Mouse (Mus musculus): ENCODE data around the gene Fam205c.

Fam205c gene

DNA sequence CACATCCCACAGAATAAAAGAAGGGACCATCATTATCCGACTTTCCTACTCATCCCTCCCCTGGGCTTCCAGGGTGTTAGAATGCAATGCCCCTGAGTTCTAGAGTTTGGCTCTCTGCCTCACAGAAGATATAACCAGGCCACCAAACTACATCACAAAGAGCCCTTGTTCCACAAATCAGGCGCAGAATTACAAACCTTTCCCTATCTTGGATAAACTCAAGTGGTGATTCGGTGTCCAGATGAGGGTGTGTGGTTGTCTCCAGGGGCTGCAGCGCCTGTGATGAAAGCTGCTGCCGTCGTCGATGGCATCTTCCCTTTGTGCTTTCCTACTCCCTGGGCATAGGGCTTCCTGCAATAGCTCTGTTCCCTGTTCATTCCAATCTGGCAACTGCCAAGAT lies at the start of gene Fam205c:
Gene Fam205c (minus strand): TSS at position 101 of the 400 bp plus-strand sequence.
- no peak for DNase-seq

DNA sequence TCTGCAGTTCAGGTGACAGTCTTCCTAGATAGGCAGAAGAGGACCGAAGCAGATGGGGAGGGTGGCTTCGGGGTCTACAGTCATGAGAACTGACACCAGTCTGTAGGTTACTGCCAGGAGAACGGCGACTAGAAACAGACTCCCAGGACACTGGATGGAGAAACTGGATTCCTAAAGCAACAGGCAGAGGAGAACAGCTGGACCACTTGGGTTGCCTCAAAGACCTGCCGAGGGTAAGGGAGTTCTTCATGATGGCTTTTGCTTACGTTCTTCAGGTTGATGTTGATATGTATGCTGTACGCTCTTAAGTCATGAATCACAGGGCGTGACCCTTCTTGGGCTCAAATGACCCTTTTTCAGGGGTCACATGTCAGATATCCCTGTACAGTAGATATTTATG lies 48.4 kb upstream of the Fam205c start:
- no peak for DNase-seq

DNA sequence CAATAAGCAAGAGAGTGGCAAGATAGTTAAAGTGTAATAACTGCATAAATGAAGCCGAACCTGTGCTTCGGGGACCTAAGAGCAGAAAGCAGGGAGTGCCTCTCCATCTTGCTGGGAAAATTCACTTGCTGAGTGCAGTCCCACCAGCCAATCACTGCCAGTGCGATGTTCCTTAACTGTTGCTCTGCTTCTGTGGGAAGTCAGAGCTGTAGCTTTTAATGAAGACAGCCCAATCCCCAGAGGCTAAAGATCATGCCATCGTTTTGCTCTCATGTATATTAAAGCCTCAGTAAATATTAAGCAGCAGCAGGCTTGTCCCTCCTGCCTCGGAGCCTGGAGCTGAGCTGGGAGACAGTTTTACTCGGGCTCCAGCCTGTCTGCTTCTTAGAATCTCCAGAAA lies 48.0 kb upstream of the Fam205c start:
- no peak for DNase-seq

DNA sequence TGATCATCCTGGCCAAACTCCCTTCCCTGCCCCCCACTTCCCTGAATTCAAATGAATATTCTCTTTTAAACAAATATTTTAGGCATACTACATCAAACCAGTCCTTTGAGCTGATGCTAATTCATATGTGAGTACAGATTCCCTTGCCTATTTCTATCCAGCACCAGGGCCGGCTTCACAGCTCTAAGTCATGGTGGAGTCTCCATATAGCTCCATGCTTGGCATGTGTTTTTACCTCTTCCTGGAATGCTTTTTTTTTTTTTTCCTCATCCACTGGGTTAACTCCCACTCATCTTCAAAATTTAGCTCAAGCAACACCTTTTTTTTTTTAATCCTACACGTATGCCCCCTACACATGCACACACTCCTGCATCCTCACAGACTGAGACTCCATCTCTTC lies 47.5 kb upstream of the Fam205c start:
- DNase-seq = no peak

DNA sequence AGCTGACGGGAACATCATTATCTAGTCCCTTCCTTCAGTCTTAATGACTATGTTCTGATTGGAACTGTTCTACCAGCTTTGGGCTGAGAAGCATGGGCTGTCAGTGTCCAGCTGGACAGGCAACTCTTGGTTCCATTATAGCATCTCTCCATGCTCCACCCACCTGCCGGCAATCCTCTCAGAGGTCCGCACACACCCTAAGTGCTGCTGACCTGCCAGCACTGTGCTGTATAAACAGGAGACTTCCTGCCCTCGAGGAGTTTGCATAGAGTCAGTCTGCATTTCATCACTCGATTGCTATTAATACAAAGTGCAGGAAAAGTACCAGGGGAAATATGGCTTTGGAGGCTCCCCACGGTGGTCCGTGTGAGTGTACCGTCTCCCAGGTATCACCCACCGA lies 46.7 kb upstream of the Fam205c start:
- DNase-seq = no peak

GRCm38 (mm10) chr4:42917402-42917774 lies 43.4 kb upstream of the Fam205c start:
- no peak for DNase-seq

GRCm38 (mm10) chr4:42916617-42917401 lies 42.8 kb upstream of the Fam205c start, which contains the start of gene Phf24:
Phf24 (plus strand) TSS chr4:42916660.
- no peak for DNase-seq

DNA sequence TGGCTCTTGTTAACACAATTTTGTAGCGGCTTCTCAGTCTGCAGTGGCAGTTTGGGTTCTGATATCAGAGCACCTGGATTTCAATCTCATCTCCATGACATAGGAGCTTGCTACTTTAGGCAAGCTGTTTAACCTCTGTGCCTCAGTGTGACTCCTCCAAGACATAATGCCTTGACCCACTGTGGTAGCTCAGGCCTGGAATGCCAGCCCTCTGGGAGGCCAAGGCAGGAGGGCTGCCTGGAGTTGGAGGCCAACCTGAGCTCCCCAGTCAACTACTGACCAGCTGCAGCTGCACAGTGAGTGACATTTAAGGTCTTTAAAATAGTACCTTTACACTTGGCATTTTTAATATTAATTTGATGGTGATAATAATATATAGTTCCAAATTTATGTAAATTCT lies 41.9 kb upstream of the Fam205c start:
- no peak for DNase-seq

- no peak for DNase-seq
Observed at GRCm38 (mm10) chr4:42915311-42915710, 41.3 kb upstream of the Fam205c start.

DNA sequence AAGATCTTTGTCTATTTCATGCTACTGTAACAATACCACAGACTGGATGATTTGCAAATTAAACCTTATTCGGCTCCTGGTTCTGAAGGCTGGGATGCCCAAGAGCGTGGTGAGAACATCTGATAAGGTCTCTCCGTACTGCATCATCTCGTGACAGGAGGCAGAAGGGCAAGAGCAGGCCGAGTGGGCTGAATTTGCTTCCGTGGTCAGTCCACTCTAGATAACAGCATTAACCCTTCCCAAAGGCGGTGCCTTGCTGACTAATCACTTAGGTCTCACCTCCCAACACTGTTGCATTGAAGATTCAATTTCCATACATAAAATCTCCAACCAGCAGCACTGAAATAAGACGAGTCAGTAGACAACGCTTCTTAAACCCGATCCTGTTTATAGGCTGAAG lies 39.4 kb upstream of the Fam205c start:
- no peak for DNase-seq

DNA sequence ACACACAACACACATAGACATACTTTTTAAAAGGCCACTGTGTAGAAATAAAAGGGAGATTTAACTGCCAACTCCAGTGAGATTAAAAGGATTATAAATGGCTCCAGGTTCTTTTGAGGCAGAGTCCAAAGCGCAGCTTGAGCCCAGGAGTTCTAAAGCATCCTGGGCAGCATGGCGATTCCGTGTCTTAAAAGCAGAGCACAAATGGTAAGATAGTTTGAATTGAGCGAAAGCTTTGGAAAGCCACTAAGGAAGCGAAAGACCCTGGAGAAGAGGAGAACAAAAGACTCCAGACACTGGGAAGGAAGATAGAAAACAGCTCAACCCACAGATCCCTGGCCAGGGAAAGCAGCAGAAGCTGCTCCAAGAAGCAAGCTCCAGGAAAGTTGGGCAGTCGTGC lies 30.9 kb upstream of the Fam205c start:
- no peak for DNase-seq

- DNase-seq = no peak
Observed at GRCm38 (mm10) chr4:42904523-42904922, 30.5 kb upstream of the Fam205c start.

DNA sequence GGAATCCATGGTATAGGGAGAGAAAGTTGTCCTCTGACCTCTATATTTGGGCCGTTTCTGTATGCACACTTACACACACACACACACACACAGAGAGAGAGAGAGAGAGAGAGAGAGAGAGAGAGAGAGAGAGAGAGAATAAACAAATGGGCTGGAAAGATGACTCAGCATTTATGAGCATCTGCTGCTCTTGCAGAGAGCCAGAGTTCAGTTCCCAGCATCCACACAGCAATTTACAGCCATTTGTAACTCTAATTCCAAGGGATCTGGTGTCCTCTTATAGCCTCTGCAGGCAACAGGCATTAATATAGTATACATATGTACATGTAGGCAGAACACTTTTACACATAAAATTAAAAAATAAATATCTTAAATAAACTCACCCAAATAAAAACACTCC lies 29.9 kb upstream of the Fam205c start:
- no peak for DNase-seq

DNA sequence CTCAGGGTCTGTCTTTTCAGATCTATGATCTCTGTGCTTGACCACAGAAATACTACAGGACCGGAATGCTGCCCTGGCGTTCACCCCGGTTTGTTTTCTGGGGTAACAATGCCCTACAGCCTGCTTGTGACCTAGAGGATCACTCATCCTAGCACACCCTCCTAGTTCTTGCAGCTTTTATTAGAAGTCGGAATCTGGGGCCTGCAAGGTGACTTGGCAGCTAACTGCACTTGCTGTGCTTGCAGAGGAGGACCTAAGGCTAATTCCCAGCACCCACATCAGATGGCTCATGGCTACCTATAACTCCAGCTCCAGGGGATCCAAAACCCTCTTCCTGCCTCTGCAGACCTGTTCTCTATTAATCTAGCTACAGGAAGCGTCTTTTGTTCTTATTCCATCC lies 28.7 kb upstream of the Fam205c start:
- DNase-seq = no peak

DNA sequence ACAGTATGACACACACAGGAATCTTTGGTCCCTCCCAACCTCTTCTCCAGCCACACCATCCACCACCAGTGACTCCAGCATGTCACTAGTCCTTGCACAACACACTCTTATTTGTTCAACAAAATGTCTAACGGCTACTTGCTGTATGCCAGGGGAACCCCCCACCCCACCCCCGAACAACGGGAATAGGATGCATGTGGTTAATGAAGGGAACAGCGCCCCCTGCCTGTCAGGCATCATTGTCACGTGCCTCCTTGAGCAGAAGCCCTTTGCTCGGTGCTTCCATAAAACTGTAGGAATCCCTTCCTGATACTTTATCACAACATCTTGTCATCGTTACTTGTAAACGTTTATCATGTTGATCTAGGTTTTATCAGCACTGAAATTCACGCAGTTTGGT lies 28.1 kb upstream of the Fam205c start:
- DNase-seq = peak in 1 of 2 experiments; percentile 4

DNA sequence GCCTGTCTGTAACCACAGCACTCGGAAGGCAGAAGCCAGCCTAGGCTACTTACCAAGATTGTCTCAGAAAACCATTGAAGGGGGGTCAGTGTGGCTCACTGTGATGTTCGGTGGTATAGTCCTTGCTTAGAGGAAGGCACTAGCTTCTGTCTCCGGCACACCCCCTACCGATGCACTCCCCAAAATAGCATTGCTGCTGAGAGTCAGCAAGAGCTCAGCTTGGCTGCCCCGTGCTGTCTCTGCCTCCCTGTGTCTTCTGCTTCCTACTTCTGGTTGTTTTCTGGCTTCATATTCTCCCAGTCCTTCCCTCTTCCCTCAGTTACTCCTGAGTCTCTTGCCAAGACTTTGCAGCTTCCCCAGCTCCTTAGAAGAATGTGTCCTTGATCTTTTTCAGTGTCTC lies 26.8 kb upstream of the Fam205c start:
- DNase-seq = no peak

DNA sequence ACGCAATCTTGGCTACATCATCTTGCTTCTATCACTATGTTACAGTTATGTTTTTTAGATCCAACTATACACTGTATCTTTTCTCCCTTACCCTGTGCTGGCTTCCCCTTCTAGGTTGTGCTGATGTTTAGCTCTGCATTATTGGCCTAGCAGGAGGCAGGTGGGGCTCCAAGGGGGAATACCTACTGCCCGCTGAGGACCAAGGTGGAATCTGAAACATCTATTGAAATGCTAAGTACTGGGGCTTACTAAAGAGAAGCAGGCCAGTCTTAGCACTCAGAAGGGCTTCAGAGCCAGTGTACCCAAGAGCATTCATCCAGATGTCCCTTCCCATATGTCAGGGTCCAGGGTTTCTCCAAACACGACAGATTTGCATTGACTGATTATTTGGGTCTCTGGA lies 24.9 kb upstream of the Fam205c start:
- DNase-seq = no peak

- no peak for DNase-seq
Observed at GRCm38 (mm10) chr4:42895118-42895517, 21.1 kb upstream of the Fam205c start.

DNA sequence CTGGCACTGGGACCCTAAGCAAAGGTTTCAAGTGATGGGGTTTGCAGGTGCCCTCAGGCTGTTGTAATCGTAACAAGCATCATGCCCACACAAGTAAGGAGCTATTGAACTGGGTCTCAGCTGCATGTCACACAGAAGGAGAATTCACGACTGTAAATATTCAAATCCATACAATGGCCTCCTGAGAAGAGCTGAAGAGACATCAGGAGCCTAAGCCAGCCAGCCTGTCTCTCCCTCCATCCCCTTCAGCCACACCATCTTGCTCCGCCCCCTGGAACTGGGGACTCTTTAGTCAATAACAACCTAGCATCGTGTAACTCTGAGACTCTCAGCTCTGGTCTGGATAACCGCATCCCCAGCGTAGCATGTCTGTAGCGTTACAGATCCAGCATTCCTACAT lies 17.1 kb upstream of the Fam205c start:
- no peak for DNase-seq

DNA sequence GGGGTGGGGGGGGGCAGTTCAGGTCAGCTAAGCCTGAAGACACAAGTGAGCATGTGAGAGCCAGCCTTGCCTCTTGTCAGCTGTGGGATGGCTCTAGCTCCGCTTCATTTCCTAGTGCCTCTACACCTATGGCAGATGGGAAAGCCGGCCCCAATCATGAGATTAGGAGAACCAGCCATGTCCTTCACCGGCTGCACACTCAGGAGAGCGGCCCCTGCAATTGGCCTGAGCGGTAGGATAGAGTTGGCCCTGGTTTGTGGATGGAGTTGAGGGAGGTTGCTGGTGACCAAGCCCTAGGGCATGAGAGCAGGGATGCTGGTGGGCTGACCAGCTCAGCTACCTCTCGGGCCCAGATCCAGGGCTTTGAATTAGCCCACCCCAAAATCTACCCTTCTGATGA lies 14.8 kb upstream of the Fam205c start:
- DNase-seq = no peak

DNA sequence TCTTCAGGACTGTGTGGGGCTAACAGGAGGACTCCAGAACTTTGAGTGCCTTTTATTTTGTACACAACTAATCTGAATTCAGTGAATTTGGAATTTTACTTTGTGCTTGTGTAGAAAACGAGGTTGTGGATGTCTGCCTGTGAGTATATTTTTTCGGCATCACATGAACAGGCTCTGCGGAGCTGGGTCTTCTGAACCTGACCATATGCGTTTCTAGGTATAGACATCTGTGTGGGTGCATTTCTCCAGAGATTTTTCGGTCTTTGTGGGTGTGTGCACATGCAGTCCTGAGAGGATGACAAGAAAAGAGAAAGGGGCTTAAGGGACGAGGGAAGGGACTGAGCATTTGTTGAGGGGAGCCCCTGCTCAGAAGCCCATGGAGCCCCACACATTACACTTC lies 12.9 kb upstream of the Fam205c start:
- DNase-seq = no peak

- DNase-seq = no peak
Observed at GRCm38 (mm10) chr4:42880677-42880948, 6.6 kb upstream of the Fam205c start.

DNA sequence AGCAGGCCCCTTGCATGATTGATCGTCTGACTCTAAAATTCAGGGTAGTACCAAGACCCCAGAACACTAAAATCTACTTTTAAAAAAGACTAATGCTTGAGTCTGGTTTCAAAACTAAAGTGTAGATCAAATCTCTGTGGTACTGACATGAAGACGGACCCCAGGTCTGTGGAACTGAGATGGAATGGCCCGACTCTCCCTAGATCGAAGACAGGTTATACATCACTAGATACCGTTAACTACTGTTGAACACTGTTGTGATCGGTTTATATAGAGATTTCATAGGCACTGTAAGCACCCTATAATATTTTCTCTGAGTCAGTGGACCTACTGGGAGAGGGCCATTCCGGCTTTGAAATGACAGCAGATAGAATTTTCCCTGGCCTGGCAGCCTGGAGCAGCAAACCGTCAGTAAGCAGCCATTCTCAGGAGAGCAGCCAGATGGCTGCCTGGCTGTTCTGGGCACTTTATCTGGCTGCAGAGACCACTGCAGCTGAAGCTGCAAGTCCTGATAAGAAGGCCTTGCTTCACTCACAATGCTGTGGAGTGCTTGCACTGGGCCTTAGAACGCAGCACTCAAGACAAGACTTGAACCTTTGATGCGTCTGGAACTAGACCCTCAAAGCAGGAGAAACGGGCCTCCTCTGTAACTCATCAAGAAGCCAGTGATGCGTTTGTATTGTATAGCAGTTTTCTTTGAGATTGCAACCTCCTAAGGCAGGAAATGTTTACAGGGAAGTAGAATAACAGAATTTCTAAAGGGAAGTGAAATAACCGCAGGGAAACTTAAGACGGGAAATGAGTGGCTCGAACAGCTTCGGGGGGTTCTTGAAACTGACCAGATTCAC lies 6.0 kb upstream of the Fam205c start:
- no peak for DNase-seq

GRCm38 (mm10) chr4:42877657-42878056 lies 3.6 kb upstream of the Fam205c start:
- DNase-seq = no peak
